Mouse (Mus musculus): Measurements from ENCODE around the gene Clspn.

The Clspn gene

DNA sequence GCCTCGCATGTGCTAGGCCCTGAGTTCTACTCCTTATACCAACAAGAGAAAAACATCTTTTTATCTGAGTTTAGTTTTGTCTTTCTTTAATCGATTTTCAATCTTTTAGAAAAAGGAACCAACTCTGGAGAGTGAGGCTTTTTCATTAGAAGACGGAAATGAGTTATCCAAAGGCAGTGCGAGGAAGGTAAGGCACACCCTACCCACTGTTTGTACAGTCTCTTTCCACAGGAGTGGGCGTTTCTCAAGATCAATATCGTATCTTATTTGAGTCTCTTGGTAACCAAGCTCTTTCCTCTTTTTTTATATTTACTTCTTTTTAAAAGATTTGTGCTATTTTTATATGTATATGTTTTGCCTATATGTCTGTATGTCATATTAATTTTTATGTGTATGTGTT, 7.1 kb downstream of the Clspn start:
- DNase-seq (ENCODE audit: low read depth) = no peak

DNA sequence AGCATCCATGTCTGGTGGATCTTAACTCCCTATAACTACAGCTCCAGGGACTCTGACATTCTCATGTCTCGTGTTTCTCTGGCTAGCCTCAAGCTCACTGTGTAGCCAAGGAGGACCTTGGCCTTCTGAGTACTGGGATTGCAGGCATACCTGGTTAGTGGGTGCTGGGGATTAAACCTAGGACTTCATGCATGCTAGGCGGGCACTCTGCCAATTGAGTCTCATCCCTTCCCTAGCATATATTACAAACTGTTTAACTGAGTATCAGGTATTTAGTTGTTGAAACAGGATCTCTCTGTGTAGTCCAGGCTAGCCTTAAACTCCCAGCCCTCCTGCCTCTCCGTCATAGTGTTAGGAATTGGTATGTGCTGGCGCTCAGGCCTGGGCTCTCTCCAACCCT, 10.5 kb downstream of the Clspn start:
- no peak for DNase-seq (ENCODE audit: low read depth)

DNA sequence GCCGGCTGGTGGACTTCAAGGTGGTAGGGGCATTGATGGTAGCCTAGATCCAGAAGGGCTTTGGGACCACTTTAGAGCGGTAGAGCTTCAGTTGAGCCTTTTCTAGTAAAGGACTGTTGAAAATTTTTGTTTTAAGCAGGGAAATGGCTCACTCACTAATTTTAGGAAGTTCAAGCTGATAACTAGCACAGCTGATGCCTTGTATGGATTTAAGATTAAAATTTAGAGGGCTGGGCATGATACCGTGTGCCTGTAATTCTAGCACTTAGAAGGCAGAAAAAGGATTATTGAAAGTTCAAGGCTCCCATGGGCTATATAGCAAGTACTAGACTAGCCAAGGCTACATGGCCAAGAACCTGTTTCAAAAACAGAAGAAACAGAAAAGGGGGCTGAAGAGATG, 13.0 kb downstream of the Clspn start:
- no peak for DNase-seq (ENCODE audit: low read depth)

DNA sequence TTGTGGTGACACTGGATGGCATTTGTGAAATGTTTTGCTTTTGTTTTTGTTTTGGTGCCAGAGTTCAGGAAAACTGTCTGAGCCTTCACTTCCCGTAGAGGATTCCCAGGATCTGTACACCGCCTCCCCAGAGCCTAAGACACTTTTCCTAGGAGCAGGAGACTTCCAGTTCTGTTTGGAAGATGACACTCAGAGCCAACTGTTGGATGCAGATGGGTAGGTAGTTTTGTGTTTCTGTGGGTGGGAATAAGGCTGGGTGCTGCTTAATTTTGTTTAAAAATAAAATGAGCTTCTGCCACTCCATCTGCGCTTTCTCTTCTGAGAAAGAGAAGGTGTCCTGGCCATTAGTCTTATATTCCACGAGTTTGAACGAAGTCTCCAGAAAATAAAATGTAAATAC, 19.5 kb downstream of the Clspn start:
- DNase-seq (ENCODE audit: low read depth) = no peak

DNA sequence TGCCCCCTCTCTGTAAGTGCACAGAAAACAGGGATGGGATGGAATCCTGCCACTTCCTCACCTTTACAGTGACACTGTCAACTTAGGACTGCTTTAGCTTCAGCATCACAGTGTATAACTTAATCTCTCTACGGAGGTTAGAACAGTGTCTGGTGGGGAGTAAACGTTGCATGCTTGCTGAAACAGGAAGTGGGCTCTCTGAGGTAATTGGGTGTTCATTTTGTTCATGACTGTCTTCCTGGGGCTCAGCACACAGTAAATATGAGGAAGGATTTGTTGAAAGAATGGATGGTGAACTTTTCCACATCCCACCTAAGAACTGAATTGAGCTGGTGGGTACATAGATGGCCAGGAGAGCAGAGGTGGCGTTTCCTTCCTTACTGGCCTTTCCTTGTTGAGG, 21.2 kb downstream of the Clspn start:
- no peak for DNase-seq (ENCODE audit: low read depth)

DNA sequence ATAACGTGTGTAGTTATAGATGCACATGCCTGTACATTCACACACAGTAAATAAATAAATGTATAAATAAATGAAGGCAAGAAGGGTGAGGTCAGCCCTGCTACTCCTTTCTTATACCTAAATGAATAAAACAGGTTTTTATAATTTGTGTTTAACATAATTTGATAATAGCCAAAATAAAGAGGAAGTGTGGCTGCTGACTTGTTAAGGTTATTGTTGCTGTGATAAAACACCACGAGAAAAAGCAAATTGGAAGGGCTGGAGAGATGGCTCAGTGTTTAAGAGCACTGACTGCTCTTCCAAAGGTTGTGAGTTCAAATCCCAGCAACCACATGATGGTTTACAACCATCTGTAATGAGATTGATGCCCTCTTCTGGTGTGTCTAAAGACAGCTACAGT, 22.3 kb downstream of the Clspn start:
- DNase-seq (ENCODE audit: low read depth) = no peak

DNA sequence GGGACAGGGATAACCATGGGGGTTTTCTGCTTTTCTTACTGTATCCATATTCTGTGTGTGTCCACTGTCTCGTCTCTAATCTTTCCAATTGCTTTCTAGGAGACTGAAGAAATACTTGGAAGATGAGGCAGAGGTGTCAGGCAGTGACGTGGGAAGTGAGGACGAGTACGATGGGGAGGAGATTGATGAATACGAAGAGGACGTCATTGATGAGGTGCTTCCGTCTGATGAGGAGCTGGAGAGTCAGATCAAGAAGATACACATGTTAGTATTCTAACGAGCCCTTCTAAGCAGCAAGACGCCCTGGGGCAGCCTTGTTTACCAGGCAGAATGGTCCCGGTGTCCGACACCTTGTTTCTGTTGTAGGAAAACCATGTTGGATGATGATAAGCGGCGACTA, 29.0 kb downstream of the Clspn start:
- no peak for DNase-seq (ENCODE audit: low read depth)

DNA sequence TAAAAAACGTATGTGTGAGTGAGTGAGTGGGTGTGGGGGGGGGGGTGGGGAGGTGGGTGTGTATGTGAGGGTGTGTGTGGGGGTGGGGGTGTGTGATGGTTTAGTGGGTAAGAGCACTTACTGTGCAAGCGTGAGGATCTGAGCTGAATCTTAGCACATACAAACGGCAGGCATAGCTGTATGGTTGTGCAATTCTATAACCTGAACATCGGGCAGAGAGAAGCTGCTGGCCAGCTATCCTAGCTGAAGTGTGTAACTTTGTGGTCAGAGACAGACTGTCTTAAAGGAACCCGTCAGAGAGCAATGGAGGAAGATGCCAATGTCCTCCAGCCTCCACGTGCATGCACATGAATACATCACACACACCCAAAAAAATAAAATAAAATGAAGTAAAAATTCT, 35.3 kb downstream of the Clspn start:
- no peak for DNase-seq (ENCODE audit: low read depth)

DNA sequence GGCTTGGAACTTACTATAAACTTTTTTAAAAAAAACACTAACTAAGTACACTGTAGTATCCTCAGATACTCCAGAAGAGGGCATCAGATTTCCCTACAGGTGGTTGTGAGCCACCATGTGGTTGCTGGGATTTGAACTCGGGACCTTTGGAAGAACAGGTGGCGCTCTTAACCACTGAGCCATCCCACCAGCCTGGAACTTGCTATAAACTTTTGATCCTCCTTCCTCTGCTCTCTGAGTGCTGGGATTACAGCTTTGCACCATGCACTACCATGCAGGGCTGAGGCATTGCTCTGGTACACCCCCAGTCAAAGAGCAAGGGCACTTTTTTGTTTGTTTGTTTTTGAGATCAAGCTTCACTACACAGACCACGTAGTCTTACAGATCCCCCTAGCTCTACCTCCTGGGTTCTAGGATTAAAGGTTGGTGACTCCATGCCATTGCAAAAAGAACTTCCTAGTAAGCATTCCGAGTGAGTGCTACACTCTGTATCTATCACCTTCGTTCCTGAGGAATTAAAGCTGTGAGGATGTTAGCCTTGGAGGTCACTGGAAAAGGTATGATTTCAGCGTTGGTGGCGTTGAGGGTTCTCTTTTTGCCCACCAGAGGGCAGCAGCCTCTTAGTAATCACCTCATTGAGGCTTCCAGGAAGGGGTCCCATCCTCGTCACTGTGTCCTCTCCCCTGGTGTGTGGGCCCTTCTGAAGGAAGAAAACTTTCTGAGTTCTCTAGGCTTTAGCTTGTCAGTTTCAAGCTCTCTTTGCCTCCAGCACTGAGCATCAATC, 43.4 kb downstream of the Clspn start:
- DNase-seq (ENCODE audit: low read depth) = peak; percentile 81

DNA sequence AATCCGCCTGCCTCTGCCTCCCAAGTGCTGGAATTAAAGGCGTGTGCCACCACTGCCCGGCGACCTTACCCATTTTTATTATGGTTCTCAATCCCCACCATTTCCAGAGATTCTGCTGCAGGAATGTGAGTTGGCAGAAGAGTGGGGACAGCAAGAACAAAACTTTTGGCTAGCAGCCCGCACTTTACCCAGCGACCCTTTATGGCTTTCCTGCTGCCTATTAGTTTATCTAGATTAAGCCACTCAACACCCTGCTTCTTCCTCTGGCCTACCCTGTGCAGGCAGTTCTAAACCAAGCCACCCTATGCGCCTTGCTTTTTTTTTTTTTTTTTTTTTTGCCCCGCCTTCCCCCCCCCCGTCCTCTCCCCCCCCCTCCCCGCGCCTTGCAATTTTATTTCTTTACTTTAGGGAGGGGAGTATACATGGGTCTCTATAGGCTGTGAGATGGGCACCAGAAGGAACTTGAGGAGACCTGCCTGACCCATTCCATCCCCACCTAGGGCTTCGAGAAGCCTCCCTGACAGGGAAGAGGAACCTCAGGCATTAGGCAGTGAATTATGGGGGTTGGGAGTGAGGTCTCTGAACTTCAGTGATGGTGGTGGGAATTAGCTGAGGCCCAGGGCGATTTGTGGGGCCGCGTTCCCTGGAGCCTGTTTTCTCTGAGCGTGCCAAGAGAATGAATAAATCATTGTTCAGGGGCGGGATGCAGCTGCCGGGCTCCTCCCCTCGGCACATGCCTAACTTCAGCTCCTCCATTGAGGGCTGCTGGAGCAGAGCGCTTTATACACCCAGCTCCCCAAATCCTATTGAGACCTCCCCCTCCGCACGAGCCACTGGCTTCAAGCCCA, 45.1 kb downstream of the Clspn start:
- DNase-seq (ENCODE audit: low read depth) = peak; percentile 87

DNA sequence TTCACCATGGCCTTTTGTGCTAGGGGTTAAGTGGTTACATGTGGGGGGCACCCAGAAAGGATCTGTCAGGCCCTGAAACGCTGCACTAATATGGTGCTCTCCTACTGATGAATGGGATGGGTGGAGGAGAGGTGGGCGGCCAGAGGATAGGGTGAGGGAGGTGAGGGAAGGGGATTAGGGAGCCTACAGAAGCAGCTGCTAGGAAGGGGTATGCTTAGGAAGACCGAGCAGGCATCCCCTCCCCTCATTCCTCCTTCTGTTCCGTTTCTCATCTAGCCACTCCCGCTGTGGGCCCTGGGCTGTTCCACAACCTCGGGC, 45.7 kb downstream of the Clspn start:
- DNase-seq (ENCODE audit: low read depth) = no peak

DNA sequence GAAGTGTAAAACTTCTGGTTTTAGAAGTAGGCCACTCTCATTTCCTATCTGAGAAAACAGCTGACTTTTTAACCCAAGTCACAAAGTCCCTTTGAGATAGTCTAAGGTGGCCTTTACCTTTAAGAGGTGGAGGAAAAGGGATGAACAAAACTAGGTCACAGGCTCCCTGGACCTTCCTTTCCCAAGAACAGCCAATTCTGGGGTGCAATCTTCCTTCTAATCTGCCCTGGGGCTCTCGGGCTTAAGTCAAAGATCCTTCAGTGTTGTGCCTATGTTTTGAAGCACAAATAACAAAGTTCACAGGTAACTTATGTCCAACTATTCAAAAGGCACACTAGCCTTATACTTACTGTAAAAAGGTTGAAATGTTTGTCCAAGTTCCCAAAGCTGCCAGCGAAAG, 47.4 kb downstream of the Clspn start:
- no peak for DNase-seq (ENCODE audit: low read depth)

DNA sequence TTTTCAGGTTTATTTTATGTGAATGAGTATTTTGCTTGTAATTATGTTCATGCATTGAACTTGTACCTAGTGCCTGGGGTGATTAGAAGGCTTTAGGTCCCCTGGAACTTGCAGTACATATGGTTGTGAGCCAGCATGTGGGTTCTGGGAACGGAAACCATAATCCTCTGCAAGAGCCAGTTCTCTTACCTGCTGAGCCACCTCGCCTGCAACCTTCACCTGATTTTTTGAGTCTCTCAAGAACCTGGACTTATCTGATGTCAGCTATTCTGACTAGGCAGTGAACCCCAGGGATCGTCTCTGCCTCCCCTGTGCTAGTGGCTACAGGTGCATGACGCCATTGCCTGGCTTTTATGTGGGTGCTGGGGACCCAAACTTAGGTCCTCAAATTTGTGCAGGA, 49.0 kb downstream of the Clspn start:
- no peak for DNase-seq (ENCODE audit: low read depth)

DNA sequence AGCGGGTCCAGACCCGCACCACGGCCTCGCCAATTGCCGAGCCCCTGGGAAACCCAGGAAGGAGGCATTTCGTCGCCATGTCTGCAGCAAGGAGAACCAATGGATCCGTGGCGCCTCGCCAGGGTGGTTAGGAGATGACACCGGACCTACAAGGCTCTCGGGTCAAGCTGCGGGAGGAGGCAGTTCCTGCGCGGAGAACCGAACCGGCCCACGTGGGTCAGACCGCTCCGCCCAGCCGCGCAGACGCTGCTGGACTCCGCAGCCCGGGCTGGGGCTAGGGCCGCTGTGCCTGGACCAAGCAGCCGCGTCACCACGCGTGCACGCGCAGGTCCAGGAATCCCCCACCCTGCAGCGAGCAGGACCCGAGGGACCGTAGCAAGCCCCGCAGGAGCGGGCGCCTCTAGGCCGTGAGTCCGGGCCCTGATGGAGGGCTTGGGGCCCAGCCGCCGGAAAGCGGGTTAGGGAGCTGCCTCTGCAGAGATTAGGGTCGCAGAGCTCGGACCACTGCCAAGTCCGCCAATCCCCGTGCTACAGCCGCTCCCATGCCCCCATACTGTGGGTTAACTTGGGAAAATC, 53.0 kb downstream of the Clspn start, which contains the start of gene 5730409E04Rik:
TSS of gene 5730409E04Rik (plus strand) at position 213 of the 576 bp plus-strand sequence.
- peak; percentile 91 for DNase-seq (ENCODE audit: low read depth)

DNA sequence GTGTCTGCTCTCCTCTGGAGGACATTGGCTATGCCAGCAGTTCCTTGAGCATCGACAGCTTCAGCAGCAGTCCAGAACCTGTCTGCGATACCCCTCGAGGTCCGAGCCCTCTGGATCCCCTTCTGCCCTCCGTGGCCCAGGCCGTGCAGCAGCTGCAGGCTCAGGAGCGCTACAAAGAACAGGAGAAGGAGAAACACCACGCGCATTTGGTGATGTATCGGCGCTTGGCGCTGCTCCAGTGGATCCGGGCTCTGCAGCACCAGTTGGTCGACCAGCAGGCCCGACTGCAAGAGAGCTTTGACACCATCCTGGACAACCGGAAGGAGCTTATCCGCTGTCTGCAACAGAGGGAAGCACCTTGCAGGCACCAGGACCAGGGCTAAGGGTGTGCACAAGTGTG, 55.3 kb downstream of the Clspn start:
- no peak for DNase-seq (ENCODE audit: low read depth)

DNA sequence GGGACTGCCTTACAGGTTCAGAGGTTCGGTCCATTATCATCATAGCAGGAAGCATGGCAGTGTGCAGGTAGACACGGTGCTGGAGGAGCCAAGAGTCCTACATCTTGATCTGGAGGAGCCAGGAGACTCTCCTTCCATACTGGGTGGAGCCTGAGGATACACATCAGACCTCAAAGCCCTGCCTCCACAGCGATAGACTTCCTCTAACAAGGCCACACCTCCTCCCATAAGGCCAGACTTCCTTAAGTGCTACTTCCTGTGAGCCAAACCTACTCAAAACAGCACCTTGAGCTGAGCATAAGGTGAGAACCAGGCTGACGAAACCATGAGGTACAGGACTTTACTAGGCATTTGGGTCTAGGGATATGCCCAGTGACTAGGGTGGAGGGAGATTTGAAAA, 59.6 kb downstream of the Clspn start:
- no peak for DNase-seq (ENCODE audit: low read depth)

DNA sequence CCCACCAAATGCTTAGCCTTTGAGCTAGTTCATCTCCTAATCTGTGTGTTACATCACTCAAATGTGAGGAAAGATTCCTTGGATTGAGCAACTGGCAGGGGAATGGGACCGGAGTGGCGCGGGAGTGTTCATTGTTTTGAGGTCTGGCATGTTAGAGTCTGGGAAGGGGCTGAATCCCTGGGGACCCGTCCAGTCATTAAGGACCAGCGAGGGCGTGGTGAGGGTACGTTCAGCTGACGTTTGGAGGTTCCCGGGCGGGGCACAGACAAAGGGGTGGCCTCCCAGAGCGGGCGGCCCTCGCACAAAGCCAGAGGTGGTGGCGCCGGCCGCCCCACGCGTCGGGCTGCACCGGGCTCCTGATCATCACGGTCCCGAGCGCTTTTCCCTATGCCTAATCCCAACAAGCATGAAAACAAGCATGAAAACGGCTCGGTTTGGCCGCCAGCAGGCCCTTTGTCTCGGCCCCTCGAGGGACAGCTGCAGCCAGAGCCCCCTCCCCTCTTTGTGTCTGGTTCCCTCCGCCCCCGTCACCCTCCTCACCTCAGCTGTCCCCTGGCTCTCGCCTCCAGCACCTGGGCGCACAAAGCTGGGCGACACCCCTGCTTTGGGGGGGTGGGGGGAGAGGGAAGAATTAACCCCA, 63.1 kb downstream of the Clspn start:
- no peak for DNase-seq (ENCODE audit: low read depth)

DNA sequence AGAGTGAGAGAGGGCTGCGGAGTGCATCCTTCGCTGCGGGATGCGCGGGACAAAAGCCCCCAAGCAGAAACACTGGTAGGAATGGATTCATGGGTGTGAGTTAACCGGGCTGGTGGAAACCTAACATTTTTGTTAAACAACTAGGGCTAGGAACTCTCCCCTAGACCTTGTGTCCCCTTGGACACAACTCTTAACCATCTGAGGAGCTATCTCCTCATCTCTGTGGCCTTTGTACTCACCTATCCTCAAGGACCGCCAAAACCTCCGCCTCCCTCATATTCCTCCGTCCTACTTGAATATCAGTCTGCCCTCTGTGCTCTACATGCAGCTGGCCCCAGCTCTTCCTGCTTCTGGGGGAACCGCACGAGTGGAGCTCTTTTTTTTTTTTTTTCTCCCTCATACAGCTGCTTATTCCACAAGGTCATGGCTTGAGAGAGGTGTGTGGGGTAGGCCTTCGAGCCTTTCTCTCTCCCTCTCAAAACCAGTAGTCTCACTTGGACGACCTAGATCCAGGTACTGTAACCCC, 63.7 kb downstream of the Clspn start:
- no peak for DNase-seq (ENCODE audit: low read depth)

DNA sequence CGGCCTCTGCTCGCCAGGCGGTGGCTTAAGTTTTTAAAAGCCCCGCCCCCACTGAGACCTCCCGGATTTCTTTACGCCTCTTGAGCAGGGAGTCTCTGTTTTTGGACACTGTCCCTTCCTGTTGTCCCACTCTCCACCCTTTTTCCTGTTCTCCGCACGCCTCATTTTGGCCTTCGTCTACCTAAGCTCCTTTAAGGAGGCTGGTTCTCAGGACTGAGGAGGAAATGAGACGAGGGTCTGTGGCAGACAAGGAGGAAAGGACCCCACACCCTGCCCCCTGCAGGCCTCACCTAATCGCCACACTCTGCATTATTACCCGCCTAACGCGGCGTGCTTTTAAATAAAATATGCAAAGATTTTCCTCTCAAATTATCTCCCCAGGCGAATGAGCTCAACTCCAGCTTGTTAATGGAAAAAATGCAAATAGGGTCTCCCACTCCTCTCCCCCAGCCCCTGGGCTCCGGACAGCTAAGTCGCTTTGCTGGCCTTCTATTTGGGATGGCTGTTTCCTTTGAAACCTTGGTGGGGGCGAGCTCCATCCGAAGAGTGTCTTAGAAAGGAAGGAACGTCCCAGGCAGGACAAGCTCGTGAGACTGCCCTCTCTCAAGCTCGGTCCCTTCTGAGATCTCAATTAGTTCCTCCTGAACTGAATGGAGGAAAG, 70.4 kb downstream of the Clspn start:
- DNase-seq (ENCODE audit: low read depth) = no peak

DNA sequence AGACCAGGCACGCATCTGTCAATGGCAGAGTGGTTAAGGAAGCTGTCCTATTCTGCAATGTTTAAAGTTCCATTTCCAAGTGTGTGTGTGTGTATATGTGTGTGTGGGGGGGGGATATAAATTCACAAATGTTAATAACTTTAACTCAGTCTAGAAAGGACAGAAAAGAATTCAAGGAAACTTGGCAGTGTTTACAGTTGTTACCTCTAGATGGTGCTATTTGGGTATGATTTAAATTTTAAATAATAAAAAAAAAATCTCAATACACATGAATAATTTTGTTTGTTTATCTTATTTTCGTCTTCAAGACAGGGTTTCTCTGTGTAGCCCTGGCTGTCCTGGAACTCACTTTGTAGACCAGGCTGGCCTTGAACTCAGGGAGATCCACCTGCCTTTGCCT, 75.2 kb downstream of the Clspn start:
- peak; percentile 44 for DNase-seq (ENCODE audit: low read depth)

DNA sequence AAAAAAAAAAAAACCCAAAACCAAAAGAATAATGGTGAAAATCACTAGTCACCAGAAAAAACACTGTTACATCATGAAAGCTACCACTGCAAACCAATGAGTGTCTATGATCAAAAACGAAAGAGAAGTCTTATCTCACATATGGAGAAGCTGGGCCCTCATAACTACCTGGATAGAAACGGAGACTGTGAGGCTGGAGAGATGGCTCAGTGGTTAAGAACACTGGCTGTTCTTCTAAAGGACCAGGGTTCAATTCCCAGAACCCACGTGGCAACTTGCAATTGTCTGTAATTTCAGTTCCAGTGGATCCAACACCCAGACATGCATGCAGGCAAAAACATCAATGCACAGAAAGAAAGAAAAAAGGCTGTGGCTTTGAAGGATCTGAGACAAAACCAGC, 75.9 kb downstream of the Clspn start:
- no peak for DNase-seq (ENCODE audit: low read depth)

DNA sequence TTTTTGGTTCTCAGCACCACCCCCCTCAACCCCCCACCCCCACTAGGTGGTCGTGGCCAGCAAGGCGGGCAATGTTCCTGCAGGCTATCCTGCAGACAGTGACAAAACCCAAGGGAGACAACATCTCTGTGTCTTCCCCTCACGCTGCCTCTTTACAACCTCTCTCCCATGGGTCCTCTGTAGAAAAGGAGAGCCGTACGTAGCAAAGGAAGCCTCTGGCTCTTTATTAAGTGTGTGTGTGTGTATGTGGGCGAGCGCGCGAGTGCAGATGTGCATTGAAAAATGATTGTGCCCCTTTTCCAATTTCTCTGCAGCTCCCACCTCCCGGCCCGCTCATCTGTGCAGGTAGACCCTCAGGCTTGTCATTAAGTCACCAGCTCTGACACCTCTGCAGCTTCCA, 79.6 kb downstream of the Clspn start:
- no peak for DNase-seq (ENCODE audit: low read depth)

Data from NIH3T3 (cell line).